Mouse (Mus musculus) kidney, postnatal 10 days (tissue): Measurements from ENCODE around the gene Arhgef3.

ENCODE experiments used
- DNase-seq: peaks from one replicate; pipeline ENCODE4 v3.0.0; 2021; ENCODE audit warnings: mixed read lengths

Gene Arhgef3

GRCm38 (mm10) chr14:27167177-27167576 is 52.5 kb downstream of the Arhgef3 start:
- no peak for DNase-seq

- DNase-seq = no peak
Observed at GRCm38 (mm10) chr14:27168387-27168786, 53.7 kb downstream of the Arhgef3 start.

GRCm38 (mm10) chr14:27169287-27169686 is 54.6 kb downstream of the Arhgef3 start:
- DNase-seq = no peak

- no peak for DNase-seq
Observed at GRCm38 (mm10) chr14:27170421-27170820, 55.7 kb downstream of the Arhgef3 start.

- DNase-seq = peak; percentile 63
Observed at GRCm38 (mm10) chr14:27171175-27171830, 56.6 kb downstream of the Arhgef3 start.

- peak; percentile 33 for DNase-seq
Observed at GRCm38 (mm10) chr14:27173178-27173803, 58.6 kb downstream of the Arhgef3 start.

GRCm38 (mm10) chr14:27174188-27174786 is 59.6 kb downstream of the Arhgef3 start:
- DNase-seq = no peak

GRCm38 (mm10) chr14:27174831-27175301 is 60.2 kb downstream of the Arhgef3 start:
- DNase-seq = peak; percentile 76

GRCm38 (mm10) chr14:27175343-27175742 is 60.6 kb downstream of the Arhgef3 start:
- DNase-seq = no peak

- no peak for DNase-seq
Observed at GRCm38 (mm10) chr14:27177800-27178559, 63.3 kb downstream of the Arhgef3 start.

GRCm38 (mm10) chr14:27178560-27178920 is 63.8 kb downstream of the Arhgef3 start:
- peak; percentile 89 for DNase-seq

- no peak for DNase-seq
Observed at GRCm38 (mm10) chr14:27179771-27180170, 65.1 kb downstream of the Arhgef3 start.

GRCm38 (mm10) chr14:27182059-27182458 is 67.4 kb downstream of the Arhgef3 start:
- peak; percentile 71 for DNase-seq

- DNase-seq = peak; percentile 16
Observed at GRCm38 (mm10) chr14:27182646-27183438, 68.1 kb downstream of the Arhgef3 start.

GRCm38 (mm10) chr14:27183501-27184230 is 69.0 kb downstream of the Arhgef3 start:
- peak; percentile 83 for DNase-seq

GRCm38 (mm10) chr14:27185902-27186301 is 71.2 kb downstream of the Arhgef3 start:
- peak; percentile 11 for DNase-seq

GRCm38 (mm10) chr14:27186596-27186995 is 71.9 kb downstream of the Arhgef3 start:
- DNase-seq = no peak

GRCm38 (mm10) chr14:27187025-27187424 is 72.3 kb downstream of the Arhgef3 start:
- peak; percentile 90 for DNase-seq

GRCm38 (mm10) chr14:27187885-27188284 is 73.2 kb downstream of the Arhgef3 start:
- no peak for DNase-seq

GRCm38 (mm10) chr14:27192450-27192849 is 77.8 kb downstream of the Arhgef3 start:
- DNase-seq = peak; percentile 65

- DNase-seq = no peak
Observed at GRCm38 (mm10) chr14:27196980-27197379, 82.3 kb downstream of the Arhgef3 start.
